ENCODE assay signal across 8 mouse cellular contexts in genomic region chr2:102185069-102185950, GRCm38 (mm10). TPM values are rescaled to one million over a fixed set of nuclear protein-coding genes. Genes with fewer than 3 reads are reported as not detected.
DNase-seq lines count a peak whose midpoint lies in the region; ATAC-seq and TF ChIP-seq lines count a peak whose summit lies in the region.

No protein-coding gene starts in this region.

- peak overlapping the region; percentile 84 for H3K4me2 ChIP-seq in forebrain, postnatal 0 days (ENCODE audit: low read depth)

- peaks cover 2% of the 10 kb centered on the region; the same call in 1 of the 2 replicates for H3K4me1 ChIP-seq in bone marrow, adult 2 months (ENCODE audit: control insufficient read depth, insufficient read depth, low read length)
- H3K4me1 ChIP-seq in forebrain, postnatal 0 days (ENCODE audit: insufficient read depth) = peaks cover 11% of the 10 kb centered on the region
- peaks cover 42% of the 10 kb centered on the region for H3K4me1 ChIP-seq in midbrain, embryonic 10.5 days

- TF ChIP-seq POLR2A in bone marrow, adult 2 months (IDR thresholded peaks at IDR 0.05; ENCODE audit: borderline replicate concordance, control insufficient read depth, low read depth, low read length) = no peak

- H3K9ac ChIP-seq in forebrain, postnatal 0 days = peak overlapping the region; percentile 75

- ATAC-seq in forebrain, postnatal 0 days = peak; percentile 45

- H3K9me3 ChIP-seq in forebrain, postnatal 0 days (ENCODE audit: low read length) = no peaks in the 10 kb centered on the region
- H3K9me3 ChIP-seq in midbrain, embryonic 10.5 days (replicated peaks) = no peaks in the 10 kb centered on the region

- H3K4me3 ChIP-seq in bone marrow, adult 2 months (replicated peaks; ENCODE audit: control insufficient read depth, low read depth, low read length) = peak overlapping the region; percentile 55
- H3K4me3 ChIP-seq in forebrain, postnatal 0 days (ENCODE audit: low read depth, low read length) = peak overlapping the region; percentile 73
- peak overlapping the region; percentile 79 for H3K4me3 ChIP-seq in midbrain, embryonic 10.5 days

- H3K27me3 ChIP-seq in forebrain, postnatal 0 days (ENCODE audit: insufficient read depth, low read length) = no peaks in the 10 kb centered on the region
- peaks cover 3% of the 10 kb centered on the region; the same call in 1 of the 2 replicates for H3K27me3 ChIP-seq in midbrain, embryonic 10.5 days (ENCODE audit: low read depth, poor library complexity, severe bottlenecking)

- H3K27ac ChIP-seq in bone marrow, adult 2 months (ENCODE audit: control insufficient read depth, insufficient read depth, low read depth, low read length, poor library complexity) = peak overlapping the region; percentile 59; the same call in 1 of the 2 replicates
- H3K27ac ChIP-seq in forebrain, postnatal 0 days (ENCODE audit: low read depth, low read length) = peak overlapping the region; percentile 75
- peak overlapping the region; percentile 98 for H3K27ac ChIP-seq in midbrain, embryonic 10.5 days (replicated peaks)

- peak; percentile 42 for DNase-seq in kidney, adult 9 months
- DNase-seq in kidney, adult 18-20 months = no peak
- peak; percentile 71 for DNase-seq in forebrain, postnatal 0 days
- peak; percentile 63 for DNase-seq in kidney, postnatal 14 days
- DNase-seq in midbrain, embryonic 10.5 days (ENCODE audit: low spot score) = peak; percentile 63
- DNase-seq in thymus, postnatal 36 days = peak; percentile 14 to 29
- no peak for DNase-seq in layer of hippocampus, postnatal 36 days

- WGBS in bone marrow, adult 2 months = 8% methylated on average over 24 of the region's 24 CpGs
- WGBS in forebrain, postnatal 0 days = under 1% methylated on average over 24 of the region's 24 CpGs
- WGBS in midbrain, embryonic 10.5 days = under 1% methylated on average over 24 of the region's 24 CpGs

- no peaks in the 10 kb centered on the region for H3K36me3 ChIP-seq in forebrain, postnatal 0 days (ENCODE audit: insufficient read depth)
- no peaks in the 10 kb centered on the region for H3K36me3 ChIP-seq in midbrain, embryonic 10.5 days

- no peak for TF ChIP-seq CTCF in bone marrow, adult 2 months (IDR thresholded peaks at IDR 0.05; ENCODE audit: control insufficient read depth, insufficient read depth, low read length)
- no peak for TF ChIP-seq CTCF in forebrain, postnatal 0 days (IDR thresholded peaks at IDR 0.05; ENCODE audit: low read depth)

RNA-seq across cellular contexts. Expression of gene Ldlrad3, which starts 0.9 kb away (rescaled TPM):
- 1.1 and 3.7 TPM in 2 replicates for polyA plus RNA-seq in bone marrow, adult 2 months (2011; ENCODE audit: insufficient read depth, insufficient read length, low replicate concordance, missing spikeins)
- 20.9 and 23.4 TPM in 2 replicates for total RNA-seq in forebrain, postnatal 0 days (2014; rRNA removed)
- 14.5 and 20.9 TPM in 2 replicates for polyA plus RNA-seq in forebrain, postnatal 0 days (2015; fragmentation: Nextera tagmentation; extraction: Ambion mirVana)
- polyA plus RNA-seq in midbrain, embryonic 10.5 days (2016; fragmentation: Nextera tagmentation; extraction: Ambion mirVana) = 55.8 and 64.8 TPM in 2 replicates
- total RNA-seq in layer of hippocampus, postnatal 36 days (2021) = 1 to 10 TPM; 9.3 to 9.4 TPM

Comparison
In these comparisons a context has a peak if more than half of its experiments do, and no peak if none do; other contexts are left out.
1. DNase-seq: peak in kidney, adult 9 months (single experiment), forebrain, postnatal 0 days (single experiment), kidney, postnatal 14 days (single experiment), midbrain, embryonic 10.5 days (single experiment) and thymus, postnatal 36 days (2 of 2); none in kidney, adult 18-20 months (single experiment) and layer of hippocampus, postnatal 36 days (0 of 2).
2. Peak in every context shown above with its lines, with median percentiles within 50 percentile points of each other: H3K27ac ChIP-seq and H3K4me3 ChIP-seq.